Comparison of ENCODE assay signal across 22 mouse cellular contexts in the genomic region with DNA sequence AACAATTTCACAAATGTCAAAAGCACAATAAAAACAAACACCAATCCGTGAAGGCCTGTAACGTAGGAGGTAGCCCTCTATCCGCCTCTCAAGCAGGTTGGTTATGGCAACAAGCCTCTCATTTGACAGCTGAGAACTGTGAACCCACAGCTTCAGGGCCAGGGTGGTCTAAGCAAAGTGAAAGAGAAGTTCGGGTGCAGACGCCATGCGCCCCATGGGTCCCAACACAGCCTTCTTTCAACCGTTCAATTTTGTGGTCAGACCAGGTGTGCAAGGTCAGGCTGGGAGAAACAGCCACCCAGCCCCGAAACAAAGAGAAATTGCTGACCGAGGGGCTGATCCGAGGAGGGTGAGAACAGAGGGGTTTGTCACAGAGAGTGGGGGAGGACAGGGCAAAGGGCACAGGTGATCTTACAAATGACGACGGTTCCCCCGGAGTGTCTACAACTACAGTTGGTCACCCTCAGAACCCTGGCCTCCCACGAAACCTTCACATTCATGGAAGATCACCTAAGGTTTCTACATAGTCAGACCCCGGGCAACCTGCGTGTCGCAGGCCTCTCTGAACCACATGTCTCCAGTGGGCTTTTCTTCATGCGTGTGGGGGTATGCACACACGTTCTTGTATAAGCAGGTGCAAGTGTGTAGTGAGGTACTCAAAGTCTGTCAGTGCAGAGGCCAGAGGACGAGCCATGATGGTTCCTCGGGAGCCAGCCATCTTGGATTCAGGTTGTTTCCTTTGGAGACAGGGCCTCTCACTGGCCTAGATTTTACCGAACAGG.
DNase-seq lines count a peak whose midpoint lies in the region; ATAC-seq lines count a peak whose summit lies in the region.
"Had no signal": no experiment of that assay in that cellular context is flagged by ENCODE, and none has a peak within 500 bp of the region (broad histone marks: within the 10 kb centered on the region; RNA-seq: fewer than 3 reads in every experiment).

No protein-coding gene starts in this region.

- H3K36me3 ChIP-seq in forebrain, embryonic 14.5 days (ENCODE audit: control insufficient read depth, insufficient read depth, low read length), result no peaks in the 10 kb centered on the region
- H3K36me3 ChIP-seq in forebrain, embryonic 10.5 days (replicated peaks), result no peaks in the 10 kb centered on the region
- no peaks in the 10 kb centered on the region for H3K36me3 ChIP-seq in neural tube, embryonic 13.5 days
- no peaks in the 10 kb centered on the region for H3K36me3 ChIP-seq in neural tube, embryonic 15.5 days
- H3K36me3 ChIP-seq: hindbrain, embryonic 12.5 days; limb, embryonic 12.5 days; midbrain, embryonic 15.5 days had no signal

- peaks cover 58% of the 10 kb centered on the region for H3K4me1 ChIP-seq in forebrain, embryonic 14.5 days (ENCODE audit: control insufficient read depth, insufficient read depth, low read length)
- peaks cover 62% of the 10 kb centered on the region for H3K4me1 ChIP-seq in forebrain, embryonic 10.5 days
- H3K4me1 ChIP-seq in neural tube, embryonic 13.5 days (replicated peaks), result peaks cover 85% of the 10 kb centered on the region
- H3K4me1 ChIP-seq in neural tube, embryonic 15.5 days, result peaks cover 62% of the 10 kb centered on the region

- peak overlapping the region; percentile 6; the same call in 1 of the 2 replicates for H3K27ac ChIP-seq in forebrain, embryonic 14.5 days (ENCODE audit: low read depth, low read length)
- H3K27ac ChIP-seq in forebrain, embryonic 10.5 days, result no peak overlapping the region
- H3K27ac ChIP-seq in neural tube, embryonic 13.5 days (replicated peaks), result peak overlapping the region; percentile 85; the same call in 1 of the 2 replicates
- no peak overlapping the region for H3K27ac ChIP-seq in neural tube, embryonic 15.5 days (replicated peaks)
- H3K27ac ChIP-seq: limb, embryonic 12.5 days; macrophage; midbrain, embryonic 15.5 days had no signal

- H3K9ac ChIP-seq in forebrain, embryonic 14.5 days (ENCODE audit: low read length), result no peak overlapping the region
- no peak overlapping the region for H3K9ac ChIP-seq in neural tube, embryonic 13.5 days
- no peak overlapping the region for H3K9ac ChIP-seq in neural tube, embryonic 15.5 days (replicated peaks)
- H3K9ac ChIP-seq: hindbrain, embryonic 12.5 days; limb, embryonic 12.5 days; liver, postnatal 0 days; midbrain, embryonic 15.5 days had no signal

- no peak for ATAC-seq in forebrain, embryonic 14.5 days
- ATAC-seq in neural tube, embryonic 13.5 days (ENCODE audit: low read depth), result no peak
- ATAC-seq in neural tube, embryonic 15.5 days (ENCODE audit: low FRiP score), result no peak
- ATAC-seq: inflammation-experienced regulatory T-cells, adult 6 months; liver, postnatal 0 days; lung, postnatal 0 days; midbrain, embryonic 15.5 days had no signal

- 93% methylated on average over 22 of the region's 22 CpGs for WGBS in forebrain, embryonic 14.5 days
- 94% methylated on average over 22 of the region's 22 CpGs for WGBS in forebrain, embryonic 10.5 days
- WGBS in neural tube, embryonic 13.5 days, result 90% methylated on average over 22 of the region's 22 CpGs
- 88% methylated on average over 22 of the region's 22 CpGs for WGBS in neural tube, embryonic 15.5 days

- H3K27me3 ChIP-seq in forebrain, embryonic 14.5 days (replicated peaks; ENCODE audit: control insufficient read depth, insufficient read depth, low read length), result no peaks in the 10 kb centered on the region
- no peaks in the 10 kb centered on the region for H3K27me3 ChIP-seq in forebrain, embryonic 10.5 days (ENCODE audit: poor library complexity, severe bottlenecking)
- H3K27me3 ChIP-seq in neural tube, embryonic 13.5 days, result no peaks in the 10 kb centered on the region
- 0 out of 2 replicates have a peak, but pooled peaks cover 3% of the 10 kb centered on the region for H3K27me3 ChIP-seq in neural tube, embryonic 15.5 days (replicated peaks)
- H3K27me3 ChIP-seq: hindbrain, embryonic 12.5 days; limb, embryonic 12.5 days; midbrain, embryonic 15.5 days had no signal

- no peaks in the 10 kb centered on the region for H3K9me3 ChIP-seq in forebrain, embryonic 14.5 days (replicated peaks; ENCODE audit: control insufficient read depth, low read length)
- no peaks in the 10 kb centered on the region for H3K9me3 ChIP-seq in forebrain, embryonic 10.5 days
- no peaks in the 10 kb centered on the region for H3K9me3 ChIP-seq in neural tube, embryonic 13.5 days
- H3K9me3 ChIP-seq in neural tube, embryonic 15.5 days (replicated peaks), result no peaks in the 10 kb centered on the region
- H3K9me3 ChIP-seq: hindbrain, embryonic 12.5 days; limb, embryonic 12.5 days; midbrain, embryonic 15.5 days had no signal

- H3K4me3 ChIP-seq in forebrain, embryonic 14.5 days (ENCODE audit: low read depth, low read length), result no peak overlapping the region
- H3K4me3 ChIP-seq in forebrain, embryonic 10.5 days, result no peak overlapping the region
- no peak overlapping the region for H3K4me3 ChIP-seq in neural tube, embryonic 13.5 days
- no peak overlapping the region for H3K4me3 ChIP-seq in neural tube, embryonic 15.5 days (replicated peaks)
- H3K4me3 ChIP-seq: hindbrain, embryonic 12.5 days; limb, embryonic 12.5 days; midbrain, embryonic 15.5 days had no signal

- no peak overlapping the region for H3K4me2 ChIP-seq in forebrain, embryonic 14.5 days (ENCODE audit: low read length)
- H3K4me2 ChIP-seq in neural tube, embryonic 13.5 days, result no peak overlapping the region
- H3K4me2 ChIP-seq in neural tube, embryonic 15.5 days, result no peak overlapping the region
- H3K4me2 ChIP-seq: hindbrain, embryonic 12.5 days; limb, embryonic 12.5 days; liver, embryonic 11.5 days; midbrain, embryonic 15.5 days had no signal

- DNase-seq in forebrain, embryonic 14.5 days (ENCODE audit: low spot score), result no peak
- no peak for DNase-seq in forebrain, embryonic 10.5 days (ENCODE audit: extremely low spot score, low spot score)
- DNase-seq in thymus, postnatal 10 days (ENCODE audit: low spot score in 2 of 2), result peak; percentile 66 to 74
- no peak for DNase-seq in cerebellum, postnatal 14 days
- no peak for DNase-seq in adrenal gland, postnatal 14 days
- DNase-seq in urinary bladder, postnatal 10 days (ENCODE audit: low spot score), result no peak
- DNase-seq: cerebellum, adult 11-12 months; cerebellum, postnatal 10 days; heart, postnatal 14 days; kidney, adult 18-20 months; kidney, postnatal 10 days; layer of hippocampus, postnatal 36 days; liver, postnatal 0 days had no signal

Comparison
In these comparisons a context has a peak if more than half of its experiments do, and no peak if none do; other contexts are left out.
1. H3K27ac ChIP-seq: peak in forebrain, embryonic 14.5 days (single experiment) and neural tube, embryonic 13.5 days (single experiment); none in forebrain, embryonic 10.5 days (single experiment) and neural tube, embryonic 15.5 days (single experiment).
2. DNase-seq: peak in thymus, postnatal 10 days (2 of 2); none in forebrain, embryonic 14.5 days (single experiment), forebrain, embryonic 10.5 days (single experiment), cerebellum, postnatal 14 days (0 of 2), adrenal gland, postnatal 14 days (single experiment) and urinary bladder, postnatal 10 days (single experiment).